ENCODE assay signal across 30 mouse cellular contexts in genomic region chr19:30229477-30229876, GRCm38 (mm10). TPM values are rescaled to one million over a fixed set of nuclear protein-coding genes. Genes with fewer than 3 reads are reported as not detected.
"Had no signal": no experiment of that assay in that cellular context is flagged by ENCODE, and none has a peak within 500 bp of the region (broad histone marks: within the 10 kb centered on the region; RNA-seq: fewer than 3 reads in every experiment).

No protein-coding gene starts in this region.

- H3K4me3 ChIP-seq: intestine, embryonic 15.5 days; kidney, embryonic 15.5 days; limb, embryonic 12.5 days; limb, embryonic 15.5 days; lung, embryonic 15.5 days; megakaryocyte, embryonic 14.5 days; midbrain, embryonic 10.5 days; midbrain, embryonic 13.5 days; myocyte; neural tube, embryonic 13.5 days; stomach, embryonic 15.5 days had no signal

- H3K9ac ChIP-seq: intestine, embryonic 15.5 days; kidney, embryonic 15.5 days; limb, embryonic 12.5 days; limb, embryonic 15.5 days; lung, embryonic 15.5 days; midbrain, embryonic 13.5 days; neural tube, embryonic 13.5 days; stomach, embryonic 15.5 days had no signal

- DNase-seq: kidney, adult 18-20 months; kidney, postnatal 10 days; kidney, postnatal 36 days; left cerebral cortex, postnatal 4 days; lung, adult 18-20 months; lung, postnatal 10 days; lung, postnatal 36 days; retina, postnatal 1 day; right cerebral cortex, postnatal 25 days; spleen, adult 18-20 months; thymus, adult 2 months; thymus, postnatal 14 days; thymus, postnatal 4 days had no signal

- ATAC-seq: intestine, embryonic 15.5 days; midbrain, embryonic 13.5 days; midbrain, embryonic 16.5 days had no signal

- H3K4me2 ChIP-seq: intestine, embryonic 15.5 days; kidney, embryonic 15.5 days; limb, embryonic 12.5 days; limb, embryonic 15.5 days; lung, embryonic 15.5 days; midbrain, embryonic 13.5 days; neural tube, embryonic 13.5 days; stomach, embryonic 15.5 days had no signal

- H3K4me1 ChIP-seq: intestine, embryonic 15.5 days; kidney, embryonic 15.5 days; limb, embryonic 12.5 days; limb, embryonic 15.5 days; lung, embryonic 15.5 days; megakaryocyte, embryonic 14.5 days; midbrain, embryonic 10.5 days; midbrain, embryonic 13.5 days; neural tube, embryonic 13.5 days; stomach, embryonic 15.5 days had no signal

- H3K36me3 ChIP-seq: intestine, embryonic 15.5 days; kidney, embryonic 15.5 days; limb, embryonic 12.5 days; limb, embryonic 15.5 days; lung, embryonic 15.5 days; midbrain, embryonic 10.5 days; midbrain, embryonic 13.5 days; neural tube, embryonic 13.5 days; stomach, embryonic 15.5 days had no signal

- H3K9me3 ChIP-seq: intestine, embryonic 15.5 days; kidney, embryonic 15.5 days; limb, embryonic 12.5 days; limb, embryonic 15.5 days; lung, embryonic 15.5 days; megakaryocyte, embryonic 14.5 days; midbrain, embryonic 10.5 days; midbrain, embryonic 13.5 days; neural tube, embryonic 13.5 days; stomach, embryonic 15.5 days had no signal

- H3K27me3 ChIP-seq: intestine, embryonic 15.5 days; kidney, embryonic 15.5 days; limb, embryonic 12.5 days; limb, embryonic 15.5 days; lung, embryonic 15.5 days; midbrain, embryonic 13.5 days; neural tube, embryonic 13.5 days; stomach, embryonic 15.5 days had no signal

- H3K27ac ChIP-seq: intestine, embryonic 15.5 days; kidney, embryonic 15.5 days; limb, embryonic 12.5 days; limb, embryonic 15.5 days; lung, embryonic 15.5 days; midbrain, embryonic 10.5 days; midbrain, embryonic 13.5 days; neural tube, embryonic 13.5 days; stomach, embryonic 15.5 days had no signal

RNA-seq across cellular contexts. Expression of gene Mbl2, which starts 3.3 kb away (rescaled TPM):
- total RNA-seq: layer of hippocampus, adult 8-10 months; left cerebral cortex, adult 8-10 months; left cerebral cortex, postnatal 14 days; left cerebral cortex, postnatal 4 days; monocyte, adult 5-6 weeks; neutrophil, adult 5-6 weeks had no signal
- polyA plus RNA-seq: kidney, embryonic 15.5 days; limb, embryonic 12.5 days; limb, embryonic 15.5 days; lung, embryonic 15.5 days; midbrain, embryonic 10.5 days; midbrain, embryonic 13.5 days; myocyte; neural tube, embryonic 13.5 days; stomach, embryonic 15.5 days had no signal

RNA-seq across cellular contexts. Expression of gene Gldc, which starts 54.2 kb away (rescaled TPM):
- total RNA-seq: monocyte, adult 5-6 weeks had no signal
